Mouse (Mus musculus) ES-Bruce4 (cell line): ENCODE data around the gene Psmd9. TPM values are rescaled to one million over a fixed set of nuclear protein-coding genes. Genes with fewer than 3 reads are reported as not detected.

Experiments
- H3K27ac ChIP-seq: 2 replicates; pipeline ENCODE4 v1.5.1; 2012; ENCODE audit warnings: low read length, inconsistent platforms; ENCODE audit not compliant: insufficient read depth
- H3K27me3 ChIP-seq: 2 replicates; pipeline ENCODE4 v1.6.1; 2012; ENCODE audit warnings: mild to moderate bottlenecking, low read length, inconsistent platforms; ENCODE audit not compliant: control insufficient read depth, poor library complexity, insufficient read depth, severe bottlenecking
- H3K36me3 ChIP-seq: 2 replicates; pipeline ENCODE4 v1.6.1; 2012; ENCODE audit warnings: inconsistent platforms, mild to moderate bottlenecking, low read length, moderate library complexity; ENCODE audit not compliant: control insufficient read depth, poor library complexity, insufficient read depth, severe bottlenecking
- H3K4me1 ChIP-seq: one replicate; pipeline ENCODE4 v1.8.1; 2011; ENCODE audit warnings: low read length; ENCODE audit not compliant: control insufficient read depth, insufficient read depth
- H3K4me3 ChIP-seq: 2 replicates; pipeline ENCODE4 v1.5.1; 2011; ENCODE audit warnings: low read depth, mild to moderate bottlenecking, low read length
- H3K9ac ChIP-seq: 2 replicates; pipeline ENCODE4 v1.6.1; 2012; ENCODE audit warnings: low read depth, mild to moderate bottlenecking, inconsistent platforms; ENCODE audit not compliant: poor library complexity, severe bottlenecking
- H3K9me3 ChIP-seq: replicated peaks from 2 replicates; pipeline ENCODE4 v1.6.1; 2012; ENCODE audit warnings: mild to moderate bottlenecking, low read length, inconsistent platforms; ENCODE audit not compliant: control insufficient read depth, poor library complexity, insufficient read depth, severe bottlenecking
- CTCF ChIP-seq: IDR thresholded peaks from one replicate; pipeline ENCODE4 v1.8.1; 2011; ENCODE audit warnings: low read depth, low read length
- EP300 ChIP-seq: IDR thresholded peaks from 2 replicates; pipeline ENCODE4 v1.6.1; 2011; ENCODE audit warnings: low read depth, low read length; ENCODE audit not compliant: insufficient read depth
- POLR2A ChIP-seq: IDR thresholded peaks from one replicate; pipeline ENCODE4 v1.8.1; 2011; ENCODE audit warnings: low read length; ENCODE audit not compliant: insufficient read depth
- polyA plus RNA-seq: library from polyadenylated mRNA; stranded (reverse); fragments of >200 nt; gene quantifications from 2 replicates; pipeline ENCODE4 v1.2.4, GENCODE M21; 2011; ENCODE audit warnings: low read depth; ENCODE audit not compliant: missing spikeins, insufficient read depth, insufficient read length

Psmd9 gene
- polyA plus RNA-seq, 1 experiment = 24.8 TPM

GRCm38 (mm10) chr5:123128426-123129169 lies 40.6 kb upstream of the Psmd9 start:
- no peaks in the 10 kb centered on the region for H3K36me3 ChIP-seq
- no peak overlapping the region for H3K9ac ChIP-seq
- no peak overlapping the region for H3K4me3 ChIP-seq
- H3K9me3 ChIP-seq = no peaks in the 10 kb centered on the region
- H3K27ac ChIP-seq = no peak overlapping the region
- TF ChIP-seq CTCF (no peak), POLR2A (no peak), EP300 (no peak)
- H3K27me3 ChIP-seq = no peaks in the 10 kb centered on the region
- H3K4me1 ChIP-seq = no peaks in the 10 kb centered on the region

DNA sequence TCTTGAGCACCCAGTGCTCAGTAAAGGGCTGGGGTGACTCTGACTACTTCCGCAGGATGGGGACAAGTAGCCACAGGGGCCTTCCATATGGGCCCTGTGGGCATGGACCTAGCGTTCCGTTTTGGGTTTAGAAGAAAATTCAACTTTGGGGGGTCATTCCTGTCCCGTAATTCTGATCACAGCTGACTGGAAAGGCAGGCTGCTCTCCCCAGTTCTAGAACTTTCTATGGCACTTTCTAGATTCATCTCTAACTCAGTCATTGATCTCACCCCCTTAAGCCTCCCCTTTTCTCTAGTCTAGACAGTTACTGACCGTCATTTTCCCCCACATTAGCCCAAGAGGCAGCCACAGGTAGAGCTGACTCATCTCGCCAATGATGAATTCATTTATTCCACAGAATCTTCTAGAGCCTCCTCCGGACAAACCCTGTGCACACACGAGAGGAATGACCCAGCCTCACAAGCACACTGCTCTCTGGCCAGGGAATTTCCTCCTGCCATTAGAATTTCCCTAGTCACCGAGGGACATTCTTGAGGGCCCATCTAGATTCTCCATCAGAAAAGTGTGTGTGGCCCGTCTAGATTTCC lies 39.9 kb upstream of the Psmd9 start:
- Histone ChIP-seq H3K4me3 (no peak overlapping the region), H3K27me3 (no peaks in the 10 kb centered on the region), H3K9ac (no peak overlapping the region), H3K9me3 (no peaks in the 10 kb centered on the region), H3K36me3 (no peaks in the 10 kb centered on the region), H3K4me1 (no peaks in the 10 kb centered on the region), H3K27ac (no peak overlapping the region)
- no peak for TF ChIP-seq CTCF
- no peak for TF ChIP-seq EP300
- TF ChIP-seq POLR2A = no peak

- Histone ChIP-seq H3K27ac (no peak overlapping the region), H3K9me3 (no peaks in the 10 kb centered on the region), H3K27me3 (no peaks in the 10 kb centered on the region), H3K9ac (no peak overlapping the region), H3K4me3 (no peak overlapping the region), H3K36me3 (no peaks in the 10 kb centered on the region), H3K4me1 (peaks cover 1% of the 10 kb centered on the region)
- no peak for TF ChIP-seq CTCF
- no peak for TF ChIP-seq POLR2A
- no peak for TF ChIP-seq EP300
Measured at GRCm38 (mm10) chr5:123130030-123130813, 39.0 kb upstream of the Psmd9 start.

- no peak for TF ChIP-seq CTCF
- no peak for TF ChIP-seq POLR2A
- no peak for TF ChIP-seq EP300
- H3K9ac ChIP-seq = no peak overlapping the region
Measured at GRCm38 (mm10) chr5:123130814-123131148, 38.4 kb upstream of the Psmd9 start.

GRCm38 (mm10) chr5:123132308-123133071 lies 36.7 kb upstream of the Psmd9 start, which contains the start of gene Rhof:
Rhof (minus strand) TSS chr5:123132692.
- peak; percentile 98 for TF ChIP-seq CTCF
- TF ChIP-seq POLR2A = no peak
- Histone ChIP-seq H3K27ac (no peak within 1 kb of the TSS), H3K27me3 (no peaks in the 10 kb centered on the region), H3K4me1 (peaks cover 1% of the 10 kb centered on the region), H3K9me3 (no peaks in the 10 kb centered on the region), H3K9ac (peak within 1 kb of the TSS; percentile 32), H3K36me3 (no peaks in the 10 kb centered on the region), H3K4me3 (peak within 1 kb of the TSS; percentile 86)

More at GRCm38 (mm10) chr5:123130814-123131148, 38.4 kb upstream of the Psmd9 start:
- Histone ChIP-seq H3K27me3 (no peaks in the 10 kb centered on the region), H3K4me3 (no peak overlapping the region), H3K4me1 (peaks cover 1% of the 10 kb centered on the region), H3K36me3 (no peaks in the 10 kb centered on the region), H3K27ac (no peak overlapping the region), H3K9me3 (no peaks in the 10 kb centered on the region)
